Mouse (Mus musculus): ENCODE measurements at regions not wholly inside any gene's neighbourhood (a gene's known extent, or its start where the extent isn't known, plus 50 kb on each side); places are given as distances from the start of the nearest gene placed in this dataset.

- peak; percentile 9 to 13 for DNase-seq
These were observed 938.1 kb upstream of the Lrfn5 start for GRCm38 (mm10) chr12:60584846-60585245.

Data from cerebellum, postnatal 10 days (tissue).